Mouse (Mus musculus) urinary bladder, adult 18-20 months (tissue): ENCODE results near the gene Nccrp1.

Source experiments
- DNase-seq, 2 experiments: peaks; one replicate each; pipeline ENCODE4 v3.0.0; 2022; ENCODE audit warnings: low spot score in 2 of 2, mixed read lengths in 2 of 2

Nccrp1 gene

DNA sequence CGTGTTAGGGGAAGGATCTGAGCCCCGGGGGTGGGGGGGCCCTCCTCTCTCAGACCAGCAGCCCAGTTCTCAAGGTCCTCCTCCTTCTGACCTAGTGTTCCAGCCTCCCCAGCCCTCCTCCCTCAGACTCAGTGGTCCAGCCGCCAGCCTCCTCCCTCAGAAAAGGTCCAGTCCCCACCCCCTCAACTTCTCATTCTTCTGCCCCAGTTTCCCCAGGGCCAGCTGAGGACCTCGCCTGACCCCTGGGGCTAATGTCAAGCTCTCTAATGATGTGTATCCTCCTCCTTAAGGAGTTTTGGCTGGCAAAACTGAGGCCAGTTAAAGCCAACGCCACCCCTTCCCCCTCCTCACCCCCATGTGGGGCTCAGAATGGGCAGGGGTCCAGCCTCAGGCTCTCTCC lies at the start of gene Nccrp1:
Gene Nccrp1 (minus strand): TSS at position 101 of the 400 bp plus-strand sequence.
- no peak for DNase-seq

DNA sequence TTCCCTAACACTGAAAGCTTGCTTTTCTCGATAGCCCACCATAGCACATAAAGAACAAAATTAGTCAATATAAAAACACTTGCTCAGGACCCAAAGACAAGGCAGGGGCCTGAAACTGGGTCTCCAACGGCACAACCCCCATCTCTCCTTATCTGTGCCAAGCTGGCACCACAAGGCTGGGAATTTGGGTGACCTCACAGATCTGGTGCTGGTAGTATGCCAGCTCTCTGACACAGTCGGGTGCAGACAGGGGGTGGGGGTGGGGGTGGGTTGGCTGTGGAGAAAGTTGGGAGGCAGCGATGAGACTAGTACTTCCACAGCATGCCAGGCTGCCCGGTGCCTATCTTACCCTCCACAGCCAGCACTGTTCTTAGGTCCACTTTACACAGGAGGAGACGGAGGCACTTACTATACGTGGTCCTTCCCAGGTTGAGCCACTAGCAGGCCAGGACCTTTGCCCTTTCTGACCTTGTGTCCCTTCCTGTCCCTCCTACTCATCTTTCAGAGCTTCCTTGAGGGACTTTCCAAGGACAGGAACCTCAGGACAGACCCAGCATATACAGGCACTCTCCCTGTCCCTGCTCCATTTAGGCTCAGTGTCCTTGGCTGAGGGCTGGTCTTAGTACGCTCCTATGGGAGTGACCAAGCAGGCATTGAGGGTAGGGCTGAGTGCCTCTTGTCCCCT lies 48.8 kb upstream of the Nccrp1 start:
- no peak for DNase-seq

DNA sequence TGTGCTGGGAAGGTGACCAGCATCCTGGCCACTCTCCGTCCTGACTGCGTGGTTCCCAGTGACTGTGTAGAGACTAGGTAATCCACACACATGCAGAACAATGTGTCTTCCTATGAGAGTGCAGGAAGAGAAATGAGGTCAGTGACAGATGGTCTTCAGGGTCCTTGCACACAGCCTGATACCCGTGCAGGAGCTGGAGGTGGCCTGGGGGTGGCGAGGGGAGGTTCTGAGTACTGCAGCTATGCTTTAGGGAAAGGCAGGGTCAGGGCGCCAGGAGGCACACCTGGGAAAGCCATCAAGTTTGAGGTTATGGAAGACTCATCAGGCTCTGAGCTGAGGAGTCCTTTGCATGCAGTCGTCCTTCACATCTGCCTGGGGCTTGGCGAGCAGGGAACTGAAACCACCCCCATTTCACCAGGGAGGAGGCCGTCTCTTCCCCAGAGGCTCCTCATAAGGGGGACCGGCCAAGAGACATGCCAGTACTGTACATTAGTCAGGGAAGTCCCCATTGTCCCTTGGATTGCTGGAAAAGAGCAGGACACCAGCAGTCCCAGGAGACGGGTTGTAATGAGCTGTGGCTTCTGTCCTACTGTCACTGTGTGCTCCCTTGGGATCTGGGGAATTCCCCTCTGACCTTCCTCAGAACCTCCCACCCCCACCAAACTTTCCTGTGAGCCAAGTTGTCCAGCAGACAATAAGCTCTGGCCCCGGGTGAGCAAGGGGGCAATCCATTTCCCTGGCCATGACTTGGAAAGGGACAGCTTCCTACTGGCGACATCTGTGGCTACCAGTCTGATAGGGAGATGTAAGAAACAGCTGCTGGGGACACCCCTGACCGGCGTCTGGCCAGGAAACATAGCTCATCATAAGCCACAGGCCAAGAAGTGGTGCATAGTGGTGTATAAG lies 46.4 kb upstream of the Nccrp1 start:
- no peak for DNase-seq

DNA sequence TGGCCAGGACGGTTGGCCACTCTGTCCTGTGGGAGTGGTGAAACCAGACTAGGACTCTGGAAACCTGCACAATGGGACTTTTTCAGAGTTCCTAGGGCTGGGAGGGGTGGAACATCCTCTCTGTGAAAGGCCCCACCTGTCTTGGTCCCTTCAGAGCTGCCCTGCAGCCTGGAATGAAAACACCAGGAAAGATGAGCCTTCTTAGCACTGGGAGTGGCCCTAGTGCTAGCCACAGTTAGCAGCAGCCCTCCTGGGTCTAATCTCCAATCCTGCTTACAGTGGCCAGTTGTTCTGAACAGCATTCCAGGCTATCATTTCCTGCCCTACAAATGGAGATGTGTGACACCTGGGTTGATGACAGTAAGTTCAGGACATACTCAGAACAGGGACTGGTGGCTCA lies 44.8 kb upstream of the Nccrp1 start:
- no peak for DNase-seq

DNA sequence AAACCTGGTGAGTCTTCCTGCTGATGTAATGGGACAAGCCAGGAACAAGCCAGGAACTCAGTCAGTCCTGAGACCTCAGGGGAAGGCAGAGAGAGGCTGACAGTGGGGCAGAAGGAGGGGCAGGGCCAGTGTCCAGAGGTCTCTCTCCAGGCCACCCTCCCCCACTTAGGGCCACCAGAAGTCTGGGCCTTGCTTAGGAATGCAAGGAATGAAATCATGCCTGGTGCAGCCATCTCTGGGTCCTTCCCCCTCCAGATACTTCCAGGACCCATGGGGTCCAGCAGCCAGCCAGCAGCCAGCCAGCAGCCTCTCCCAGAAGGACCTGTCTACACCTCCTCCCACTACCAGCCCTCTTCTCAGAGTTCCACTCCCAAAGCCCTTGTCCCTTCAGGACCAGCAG lies 40.6 kb upstream of the Nccrp1 start:
- no peak for DNase-seq

DNA sequence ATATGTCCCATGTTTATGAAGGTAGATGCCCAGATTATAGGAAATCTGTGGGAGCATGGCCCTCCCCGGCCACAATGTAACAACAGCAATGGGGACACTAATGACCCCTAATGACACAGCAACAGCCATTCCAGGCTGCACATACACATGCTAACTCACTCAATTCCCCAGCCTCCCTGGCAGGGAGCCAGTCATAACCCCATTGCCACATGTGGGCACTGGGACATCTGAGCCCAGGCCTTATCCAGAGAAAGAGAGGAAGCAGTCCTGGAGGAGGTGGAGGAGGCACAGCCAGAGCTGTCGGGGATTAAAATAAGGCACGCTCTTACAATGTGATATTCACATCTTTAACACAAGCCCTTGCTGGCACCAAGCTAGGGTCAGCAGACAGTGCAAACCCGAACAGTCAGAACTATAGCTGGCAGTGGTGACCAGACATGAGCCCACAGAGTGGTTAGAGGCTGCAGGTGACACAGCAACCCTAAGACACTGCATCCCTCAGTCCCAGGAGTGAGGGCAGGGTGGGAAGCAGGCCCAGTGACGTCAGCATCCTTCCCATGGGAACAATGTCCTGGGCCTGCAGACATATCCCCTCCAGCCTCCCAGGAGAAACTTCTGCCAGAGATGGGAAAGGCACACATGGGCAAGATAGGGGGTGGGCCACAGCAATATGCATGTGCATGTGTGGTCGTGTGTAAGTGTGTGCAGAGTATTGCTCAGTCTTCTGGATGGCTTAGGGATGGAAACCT lies 39.8 kb upstream of the Nccrp1 start:
- DNase-seq: no peak

DNA sequence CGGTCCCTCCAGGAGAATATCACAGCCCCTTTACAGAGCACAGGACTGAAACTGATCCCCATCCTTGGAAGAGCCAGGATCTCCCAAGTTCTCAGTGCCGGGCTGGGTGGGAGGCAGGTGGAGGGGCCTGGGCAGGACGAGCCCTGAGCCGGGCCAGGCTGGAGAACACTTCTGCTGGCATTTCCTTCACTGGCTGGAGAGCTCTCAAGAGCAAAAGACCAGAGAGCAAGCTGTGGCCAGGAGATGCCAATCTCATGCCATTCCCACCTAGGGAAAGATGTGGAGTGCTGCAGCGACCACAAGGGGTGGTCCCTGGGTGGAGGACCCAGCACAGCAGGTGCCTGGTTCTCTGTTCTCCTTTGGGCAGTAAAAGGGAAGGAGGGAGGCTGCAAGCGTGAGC lies 37.9 kb upstream of the Nccrp1 start:
- no peak for DNase-seq

DNA sequence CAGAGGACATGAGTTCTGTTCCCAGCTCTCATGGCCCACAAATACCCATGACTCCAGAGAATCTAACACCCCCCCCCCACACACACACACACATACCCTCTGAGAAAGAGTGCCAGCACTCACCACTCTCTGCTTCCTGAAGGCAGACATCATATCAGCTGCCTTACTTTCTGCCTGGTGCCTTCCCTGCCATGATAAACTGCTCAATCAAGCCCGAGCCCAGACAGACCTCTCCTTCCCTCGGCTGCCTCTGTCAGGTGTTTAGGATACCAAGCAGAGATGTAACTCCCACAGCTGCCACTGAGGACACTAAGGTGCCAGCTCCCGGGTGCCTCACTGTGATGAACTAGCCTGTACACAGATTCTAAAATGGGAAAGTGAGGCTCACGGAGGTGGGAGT lies 37.4 kb upstream of the Nccrp1 start:
- no peak for DNase-seq

DNA sequence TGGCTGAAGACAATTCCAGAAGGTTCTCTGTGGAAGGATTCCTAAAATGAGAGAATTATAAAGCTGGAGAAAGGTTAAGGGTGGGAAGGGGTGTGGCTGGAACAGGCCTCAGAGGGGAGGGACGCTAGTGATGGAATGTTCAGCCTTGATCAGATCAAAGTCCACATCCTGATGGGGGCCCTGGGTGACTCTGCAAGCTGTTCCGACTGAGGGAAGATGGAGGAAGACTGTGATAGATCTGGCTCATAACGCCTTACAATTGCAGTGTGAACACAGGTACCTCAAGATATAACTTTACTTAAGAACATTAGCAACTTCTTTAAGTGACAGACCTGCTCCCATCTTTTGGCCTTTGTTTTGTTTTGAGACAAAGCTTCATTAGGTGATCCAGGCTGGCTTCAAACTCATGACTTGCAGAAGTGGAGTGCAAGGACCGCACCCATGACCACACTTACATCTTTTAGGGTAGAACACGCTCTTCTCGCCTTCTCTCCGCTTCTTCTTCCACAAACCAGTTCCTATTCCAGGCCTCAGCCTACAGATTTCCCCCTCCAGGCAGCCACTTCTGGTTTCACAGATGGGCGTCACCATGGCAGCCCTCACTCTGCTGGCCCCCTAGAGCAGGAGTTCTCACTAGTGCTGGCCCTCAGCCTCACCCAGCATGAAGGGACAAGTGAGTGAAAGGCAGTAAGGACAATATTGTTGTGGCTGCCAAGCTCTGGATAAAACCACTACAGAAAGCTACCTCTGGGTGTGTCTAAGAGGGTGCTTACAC lies 36.7 kb upstream of the Nccrp1 start:
- no peak for DNase-seq

DNA sequence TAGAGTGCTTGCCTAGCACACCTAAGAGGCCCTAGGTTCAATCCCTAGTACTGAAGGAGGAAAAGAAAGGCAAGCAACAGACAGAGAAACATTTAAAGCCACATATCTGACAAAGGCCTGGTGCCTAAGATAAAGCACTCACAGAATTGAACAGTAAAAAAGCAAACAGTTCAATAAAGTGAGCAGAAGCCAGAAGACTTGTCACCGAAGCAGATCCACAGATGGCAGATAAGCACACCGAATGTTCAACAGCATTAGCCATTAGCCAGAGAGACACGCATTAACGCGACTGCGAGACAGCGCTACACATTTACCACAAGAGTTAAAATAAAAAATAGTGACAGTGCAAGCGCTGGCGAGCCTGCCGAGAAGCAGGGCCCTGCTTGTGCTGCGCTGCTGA lies 35.8 kb upstream of the Nccrp1 start:
- no peak for DNase-seq

DNA sequence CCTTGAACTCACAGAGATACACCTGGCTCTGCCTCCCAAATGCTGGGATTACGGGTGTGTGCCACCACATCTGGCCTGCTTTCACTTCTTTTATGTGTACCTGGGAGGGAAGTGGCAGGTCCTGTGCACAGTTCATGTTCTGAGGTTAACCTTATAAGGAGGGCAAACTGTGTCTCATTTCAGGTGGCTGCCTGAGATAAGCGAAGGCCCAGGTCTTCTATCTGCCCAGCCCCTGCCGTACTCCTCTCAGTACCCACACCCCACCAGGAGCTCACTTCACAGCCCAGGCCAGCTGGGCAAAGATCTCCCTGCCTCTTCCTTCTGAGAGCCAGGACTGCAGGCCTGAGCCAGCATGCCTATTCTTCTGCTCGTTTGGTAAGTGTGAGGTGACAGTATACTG lies 34.7 kb upstream of the Nccrp1 start:
- DNase-seq: no peak

DNA sequence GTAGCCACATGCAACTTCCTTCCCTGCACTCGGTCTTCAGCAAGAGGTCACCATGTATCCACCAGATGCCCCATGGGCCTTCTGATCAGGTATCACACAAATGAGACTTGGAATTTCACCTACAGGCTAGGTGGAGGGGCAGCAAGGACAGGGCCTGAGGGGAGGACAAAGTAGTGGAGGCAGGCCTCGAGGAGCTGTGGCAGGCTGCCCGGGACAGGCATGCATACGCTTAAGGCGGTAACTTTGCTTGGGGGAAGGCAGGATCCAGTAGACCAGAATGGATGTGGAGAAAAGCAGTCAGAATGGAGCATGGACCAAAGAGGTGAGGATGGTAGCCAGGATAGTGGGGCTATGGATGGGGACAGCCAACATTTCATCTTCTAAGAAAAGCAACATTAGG lies 32.8 kb upstream of the Nccrp1 start:
- no peak for DNase-seq

DNA sequence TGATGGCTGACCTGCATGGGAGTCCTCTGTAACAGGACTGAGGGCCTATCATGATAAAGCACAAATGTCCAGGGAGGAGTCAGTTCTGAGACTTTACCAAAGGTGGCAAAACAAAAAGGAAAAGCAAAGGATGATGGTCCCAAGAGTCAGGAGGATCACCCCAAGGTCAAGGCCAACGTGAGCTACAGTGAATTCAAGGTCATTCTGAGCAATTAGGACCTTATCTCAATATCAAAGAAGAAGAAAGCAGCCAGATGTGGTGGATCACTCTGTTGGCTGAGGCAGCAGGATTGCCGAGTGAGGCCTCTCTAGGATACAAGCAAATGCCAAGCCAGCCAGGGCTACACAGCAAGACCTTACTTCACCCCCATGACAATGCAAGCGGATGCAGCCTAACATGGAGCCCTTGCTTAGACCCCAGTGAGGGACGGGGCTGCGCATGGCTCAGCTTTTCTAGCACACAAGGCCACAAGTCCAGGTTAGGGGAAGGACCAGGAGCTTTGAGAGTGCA lies 31.5 kb upstream of the Nccrp1 start:
- no peak for DNase-seq

DNA sequence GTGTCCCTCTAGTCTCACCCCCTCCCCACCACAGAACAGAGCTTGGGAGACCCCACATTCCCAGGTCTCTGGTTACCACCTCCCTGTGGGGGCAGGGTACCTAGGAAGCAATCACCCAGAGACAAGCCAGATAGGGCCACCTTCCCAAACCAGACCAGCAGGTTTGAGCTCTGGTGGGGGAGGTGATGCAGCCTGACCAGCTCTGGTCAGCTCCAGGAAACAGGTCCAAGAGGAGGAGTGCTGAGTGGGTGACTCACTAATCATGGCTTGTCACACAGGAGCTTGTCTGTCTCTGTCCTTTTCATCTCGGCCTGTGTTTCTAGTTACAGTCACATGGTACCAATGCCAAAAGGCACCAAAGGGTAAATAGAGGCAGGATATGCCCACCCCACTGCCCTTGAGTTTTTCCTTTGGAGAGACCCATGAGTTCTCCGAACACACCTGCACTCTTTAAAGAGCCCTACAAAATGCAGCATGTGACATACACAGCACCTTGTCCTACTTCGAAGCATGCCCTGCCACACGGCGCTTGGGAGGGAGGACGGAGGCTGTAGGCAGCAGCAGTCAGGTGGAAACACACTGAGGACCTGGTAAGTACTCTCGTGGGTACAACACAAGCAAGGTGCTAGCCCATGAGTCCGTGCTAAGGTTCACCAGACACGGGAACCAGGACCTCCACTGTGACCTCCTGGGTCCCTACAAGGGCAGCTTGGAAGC lies 30.9 kb upstream of the Nccrp1 start:
- DNase-seq: peak in 1 of 2 experiments; percentile 87

DNA sequence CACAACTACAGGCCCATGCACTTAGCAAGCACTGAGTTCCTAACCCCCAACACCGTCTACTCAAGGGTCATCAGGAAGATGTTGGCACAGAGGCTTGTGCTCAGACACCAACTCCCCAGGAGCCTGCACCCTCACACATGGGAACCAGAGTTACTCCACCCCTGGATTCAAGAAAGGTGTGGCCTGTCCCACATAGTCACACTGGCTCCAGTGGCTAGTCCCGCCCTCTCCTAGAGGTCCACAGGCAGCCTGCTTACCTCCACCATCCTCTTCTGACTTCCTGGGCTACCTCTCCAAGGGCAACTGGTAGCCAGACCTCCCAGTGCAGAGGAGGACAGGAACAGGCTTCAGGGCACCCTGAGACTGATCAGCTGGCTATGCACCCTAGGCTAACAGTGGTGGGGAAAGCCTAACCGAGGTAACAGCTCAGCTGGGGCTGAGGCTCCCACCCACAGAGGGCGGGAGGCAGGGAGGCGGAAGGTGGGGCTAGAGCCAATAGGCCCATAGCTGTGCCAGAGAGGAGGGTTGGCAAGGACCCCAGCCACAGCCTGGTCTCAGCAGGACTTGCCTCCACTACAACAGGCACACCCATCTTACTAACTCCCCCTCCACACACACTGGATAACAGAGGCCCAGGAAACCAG lies 29.3 kb upstream of the Nccrp1 start:
- peak; percentile 73 to 87 for DNase-seq

DNA sequence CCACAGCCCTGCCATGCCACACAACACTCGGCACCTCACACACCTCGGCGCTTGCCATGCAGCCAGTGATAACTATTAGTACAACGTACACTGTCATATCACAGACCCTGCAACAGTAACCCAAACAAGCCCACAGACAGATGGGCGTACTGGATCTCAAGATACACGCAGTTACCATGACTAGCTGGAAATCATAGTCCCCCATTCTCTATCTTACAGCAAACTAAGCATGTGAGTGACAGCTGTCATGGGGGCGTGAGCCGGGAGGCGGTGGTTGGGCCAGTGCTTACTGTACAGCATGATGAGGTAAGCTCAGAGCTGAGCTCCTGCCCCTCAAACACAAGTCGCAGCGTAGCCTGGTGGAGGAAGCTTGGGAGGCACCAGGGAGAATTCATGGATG lies 28.5 kb upstream of the Nccrp1 start:
- DNase-seq: no peak

DNA sequence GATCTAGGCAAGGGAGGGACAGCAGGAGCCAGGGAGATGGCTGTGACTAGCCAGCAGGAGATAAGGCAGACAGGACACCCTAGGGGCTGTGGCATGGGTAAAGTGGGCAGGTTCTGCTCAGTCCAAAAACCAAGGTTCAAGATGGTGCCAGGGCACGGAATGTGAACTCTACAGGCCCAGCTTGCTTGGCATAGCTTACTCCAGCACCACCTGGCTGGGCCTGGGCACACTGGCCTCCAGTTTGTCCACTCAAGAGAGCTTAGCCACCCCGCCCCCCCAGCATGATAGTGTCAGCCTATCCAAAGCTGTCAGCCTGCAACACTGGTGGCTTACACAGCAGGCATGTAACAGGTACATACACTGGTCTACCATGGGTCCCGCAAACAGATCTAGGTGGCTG lies 26.2 kb upstream of the Nccrp1 start:
- DNase-seq: no peak

DNA sequence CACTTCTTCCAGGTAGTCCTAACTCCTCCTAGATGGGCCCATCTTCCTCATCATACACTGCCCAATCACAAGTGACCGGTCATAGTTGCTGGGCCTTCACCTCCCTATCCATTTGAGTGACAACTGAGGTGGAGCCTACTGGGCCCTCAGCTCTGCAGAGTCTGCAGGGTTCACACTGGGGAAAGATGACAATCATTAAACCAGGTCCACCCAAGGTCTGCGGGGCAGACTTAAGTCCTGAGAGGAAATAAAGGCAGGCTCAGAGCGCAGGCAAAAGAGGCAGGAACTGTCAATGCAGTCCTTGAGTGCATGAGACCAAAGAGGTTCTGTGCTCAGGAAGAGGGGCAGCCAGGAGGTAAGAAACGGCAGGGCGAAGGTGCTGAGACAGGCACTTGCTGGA lies 25.6 kb upstream of the Nccrp1 start:
- no peak for DNase-seq

DNA sequence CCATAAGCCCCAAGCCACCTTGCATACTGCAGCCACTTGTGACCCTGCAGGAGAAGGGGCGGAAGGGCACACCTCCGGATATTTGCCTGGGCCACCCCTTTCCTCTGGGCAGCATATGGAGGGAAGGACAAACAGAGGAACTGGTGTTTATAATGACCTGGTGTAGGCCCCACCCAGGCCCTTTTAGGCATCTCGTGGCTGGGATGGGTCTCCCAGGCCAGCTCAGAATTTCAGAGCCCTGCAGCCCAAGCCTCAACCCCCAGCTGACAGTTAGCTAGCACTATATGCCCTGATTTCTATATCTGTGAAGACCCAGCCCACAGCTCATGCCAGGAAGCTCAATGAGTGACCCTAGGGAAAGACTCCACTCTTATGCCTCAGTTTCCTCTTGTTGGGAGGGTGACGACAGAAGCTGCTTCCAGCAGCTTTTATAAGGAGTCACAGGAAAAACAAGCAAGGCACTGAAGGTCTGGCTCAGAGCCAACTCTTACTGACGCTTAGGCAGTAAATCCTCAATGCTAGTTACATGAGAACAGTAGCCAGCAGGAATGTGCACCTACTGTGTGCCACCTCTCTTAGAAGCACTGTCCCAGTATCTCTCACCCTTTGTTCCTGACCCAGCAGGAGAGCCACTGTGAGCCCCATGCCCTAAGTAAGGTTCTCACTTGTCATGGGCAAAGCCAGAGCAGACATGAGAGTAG lies 24.1 kb upstream of the Nccrp1 start:
- peak in 1 of 2 experiments; percentile 38 for DNase-seq
